Mouse (Mus musculus) bone marrow macrophage, adult 2 months (primary cell): ENCODE measurements around the gene Ppfibp2.

Experiments
- CTCF ChIP-seq: IDR thresholded peaks from 2 replicates; pipeline ENCODE4 v1.5.1; 2012; ENCODE audit warnings: low read depth, mild to moderate bottlenecking, low read length, moderate library complexity
- POLR2A ChIP-seq: IDR thresholded peaks from 2 replicates; pipeline ENCODE4 v1.6.1; 2012; ENCODE audit warnings: mild to moderate bottlenecking, low read depth, low read length, borderline replicate concordance

DNA sequence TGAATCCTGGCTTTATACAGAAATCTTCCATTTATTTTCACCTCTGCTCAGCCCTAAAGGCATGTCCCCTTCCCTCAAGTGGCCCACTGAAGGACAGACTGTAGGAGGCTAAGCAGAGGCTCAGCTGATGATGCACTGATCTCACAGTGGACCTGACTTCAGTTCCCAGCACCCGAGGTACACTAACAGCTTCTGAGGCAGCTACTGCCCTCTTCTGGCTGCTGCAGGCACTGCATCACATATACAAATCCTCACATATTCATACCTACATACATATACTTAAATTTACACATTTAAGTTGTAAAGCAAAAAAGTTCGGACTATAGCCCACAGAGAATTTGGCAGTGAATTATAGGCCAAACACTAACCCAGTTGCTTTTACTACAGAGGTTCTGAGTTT is 50.0 kb downstream of the Ppfibp2 start:
- TF ChIP-seq CTCF (no peak), POLR2A (no peak)
